Mouse (Mus musculus) heart, adult 9 months (tissue): ENCODE measurements at regions not wholly inside any gene's neighbourhood (a gene's known extent, or its start where the extent isn't known, plus 50 kb on each side); places are given as distances from the start of the nearest gene placed in this dataset.

Experiments used
- DNase-seq, 2 experiments: peaks; one replicate each; pipeline ENCODE4 v3.0.0; 2022; ENCODE audit warnings: low spot score in 2 of 2

GRCm38 (mm10) chr12:45745697-45746096 is 671.2 kb upstream of the Stxbp6 start:
- no peak for DNase-seq

- no peak for DNase-seq
These were observed 670.1 kb upstream of the Stxbp6 start for GRCm38 (mm10) chr12:45744619-45745018.

GRCm38 (mm10) chr12:45733661-45734060 is 659.2 kb upstream of the Stxbp6 start:
- no peak for DNase-seq

DNA sequence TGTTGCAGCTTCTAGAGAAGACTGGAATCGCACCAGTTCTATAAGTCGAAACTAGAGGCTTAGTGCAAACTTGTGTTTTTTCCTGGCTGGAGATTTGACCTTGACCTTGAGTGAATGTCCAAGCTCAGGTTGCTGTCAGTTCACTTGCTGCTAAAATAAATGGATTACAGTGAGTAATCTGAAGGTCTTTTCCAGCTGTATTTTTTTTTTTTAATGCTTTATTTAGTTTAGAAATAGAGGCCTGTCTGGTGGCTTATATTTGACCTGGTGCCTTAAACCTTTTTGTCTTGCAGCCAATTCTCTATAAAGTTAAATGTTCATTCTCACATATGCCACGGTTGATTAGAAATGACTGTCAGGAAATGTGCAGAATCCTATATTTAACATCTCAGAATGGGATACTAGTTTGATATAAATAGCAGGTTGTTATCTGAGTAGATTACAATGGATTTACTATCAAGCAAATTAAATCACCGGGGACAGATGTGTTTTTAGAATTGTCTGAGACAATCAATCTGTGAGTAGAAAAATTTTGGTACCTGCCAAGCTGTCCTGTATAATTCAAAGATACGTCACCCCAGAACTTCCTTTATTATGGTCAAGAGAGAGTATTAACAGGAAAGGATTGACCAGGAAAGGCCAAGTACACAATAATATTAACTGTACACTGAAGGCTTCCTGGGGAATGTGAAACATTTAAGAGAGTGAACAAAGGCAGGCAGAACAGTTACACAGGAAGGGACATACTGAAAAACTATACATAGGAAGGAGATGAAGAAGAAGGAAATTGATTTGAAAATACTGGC is 650.3 kb upstream of the Stxbp6 start:
- no peak for DNase-seq

DNA sequence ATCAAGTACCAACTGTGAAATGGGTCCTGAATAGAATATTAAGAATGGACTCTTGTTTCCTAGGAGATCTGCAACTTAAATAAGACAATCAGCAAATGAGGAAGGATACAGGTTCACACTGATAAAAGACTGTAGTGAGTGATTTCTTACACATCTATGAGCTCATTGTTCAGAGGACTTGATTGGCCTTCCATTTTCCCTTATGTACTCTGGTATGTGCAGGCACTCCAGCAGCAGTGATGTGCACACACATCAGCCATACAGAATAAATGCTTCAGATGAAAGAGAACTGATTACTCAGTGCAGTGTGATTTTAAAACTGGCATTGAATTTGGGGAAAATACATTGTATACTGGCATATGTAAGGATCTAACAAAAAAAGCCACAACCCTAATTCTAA is 636.8 kb upstream of the Stxbp6 start:
- no peak for DNase-seq

DNA sequence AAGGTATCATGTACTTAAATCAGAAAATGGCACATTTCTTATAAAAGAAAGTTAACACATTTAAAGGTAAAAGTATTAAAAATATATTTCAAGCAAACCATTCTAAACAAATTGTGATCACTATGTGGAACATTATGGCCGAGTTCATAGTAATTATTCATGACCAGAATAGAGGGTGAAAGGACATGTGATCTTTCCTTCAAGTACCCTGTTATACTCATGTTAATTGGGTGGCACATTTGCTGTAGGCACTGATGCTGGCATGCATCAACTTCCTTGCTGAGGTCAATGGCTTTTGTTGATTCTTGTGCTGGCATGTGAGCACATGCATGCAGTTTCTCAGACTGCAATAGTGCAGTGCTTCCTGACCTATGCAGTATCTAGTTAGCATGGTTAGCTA is 636.3 kb upstream of the Stxbp6 start:
- no peak for DNase-seq

- peak; percentile 23 to 45 for DNase-seq
These were observed 614.8 kb upstream of the Stxbp6 start for GRCm38 (mm10) chr12:45689291-45689690.

DNA sequence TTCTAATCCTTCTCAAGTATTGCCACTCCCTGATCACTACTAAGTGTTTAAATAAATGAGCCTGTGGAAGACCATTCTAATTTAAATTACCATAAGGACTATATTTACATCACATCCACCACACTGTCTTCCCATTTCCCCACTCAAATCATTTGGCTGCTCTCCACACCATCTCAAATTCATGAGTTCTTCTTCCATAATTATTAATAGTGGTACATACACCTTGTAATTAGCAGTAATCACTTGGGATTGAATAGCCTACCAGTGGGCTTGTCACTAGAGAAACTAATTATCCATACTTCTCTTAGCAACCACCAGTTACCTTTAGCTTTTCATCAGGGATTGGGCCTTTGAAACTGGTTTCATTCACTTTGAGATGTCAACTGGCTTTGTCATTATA is 612.3 kb upstream of the Stxbp6 start:
- no peak for DNase-seq

DNA sequence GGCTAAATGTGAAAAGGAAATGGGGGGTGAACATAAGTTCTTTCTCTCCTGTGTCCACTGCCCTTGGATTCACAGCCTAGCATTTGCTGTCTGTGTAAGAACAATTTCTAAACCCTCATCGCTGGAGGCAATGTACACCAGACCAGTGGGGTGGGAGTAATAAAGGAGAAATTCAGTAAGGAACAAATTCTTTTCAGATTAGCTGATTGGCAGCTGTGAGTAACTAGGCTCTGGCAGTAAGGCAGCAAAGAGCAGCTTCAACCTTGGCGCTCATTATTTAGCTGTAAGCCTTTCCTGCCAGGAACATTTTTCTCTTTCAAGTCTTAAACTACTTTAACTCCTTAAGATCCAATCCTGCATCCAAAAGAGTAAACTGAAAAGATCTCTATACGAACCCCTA is 597.9 kb upstream of the Stxbp6 start:
- no peak for DNase-seq

- DNase-seq: no peak
These were observed 597.0 kb upstream of the Stxbp6 start for GRCm38 (mm10) chr12:45671554-45671948.

DNA sequence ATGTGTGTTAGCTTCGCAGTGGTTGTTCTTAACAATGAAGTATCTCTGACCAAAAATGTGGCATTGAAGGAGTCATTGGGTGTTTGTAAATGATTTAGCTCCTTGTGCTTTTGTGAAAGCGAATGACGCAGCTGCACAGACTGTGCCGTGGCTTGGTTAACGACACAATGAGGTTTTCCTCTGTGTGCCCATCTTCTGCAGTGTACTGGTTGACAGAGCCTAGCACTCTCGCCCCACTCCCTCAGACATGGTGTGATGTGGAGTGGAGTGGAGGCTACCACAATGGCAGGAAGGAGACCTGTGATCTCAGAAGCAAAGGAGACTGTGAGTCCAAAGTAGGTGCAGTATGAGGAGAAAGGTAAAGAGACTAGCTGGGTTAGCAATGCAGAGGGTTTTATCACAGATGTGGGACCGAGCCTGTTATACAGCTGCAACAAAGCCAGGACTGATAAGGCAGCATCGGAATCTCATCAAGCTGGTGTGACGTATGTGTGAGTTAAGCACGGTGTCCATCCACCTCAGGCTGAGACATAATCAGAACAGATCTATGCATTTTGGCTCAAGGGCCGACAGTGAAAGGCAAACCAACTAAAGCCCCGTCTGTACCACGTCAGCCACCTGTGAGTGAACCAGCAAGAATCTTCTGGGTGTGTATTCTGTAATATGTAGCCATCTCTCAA is 596.5 kb upstream of the Stxbp6 start:
- no peak for DNase-seq

DNA sequence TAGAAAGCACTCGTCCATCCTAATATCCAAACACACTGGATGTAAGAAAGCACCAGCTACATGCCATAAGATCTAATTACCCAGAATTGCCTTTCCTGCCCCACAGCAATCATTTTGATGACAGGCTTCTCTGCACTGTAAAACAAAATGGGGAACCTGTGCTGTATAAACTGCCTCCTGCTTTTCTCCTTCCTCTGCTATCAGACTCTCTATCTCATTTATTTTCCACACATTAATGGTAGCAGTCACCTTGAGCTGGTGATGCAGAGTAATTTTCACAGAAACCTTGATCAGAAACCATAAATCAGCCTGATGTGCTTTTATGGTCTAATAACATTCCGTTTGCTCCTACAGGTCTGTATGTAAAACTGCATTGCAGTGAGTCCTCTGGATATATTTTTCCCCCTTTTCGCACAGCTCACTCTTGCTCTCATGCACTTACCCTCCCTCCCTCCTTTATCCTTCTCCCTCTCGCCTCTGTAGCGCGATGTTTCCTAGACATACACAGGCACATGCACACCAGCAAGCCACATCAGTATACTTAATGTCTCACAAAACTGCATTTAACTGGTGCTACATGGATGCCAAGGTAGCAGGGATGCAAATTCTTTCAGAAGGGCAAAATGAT is 595.9 kb upstream of the Stxbp6 start:
- DNase-seq: no peak

- no peak for DNase-seq
These were observed 585.1 kb upstream of the Stxbp6 start for GRCm38 (mm10) chr12:45659612-45660011.

- no peak for DNase-seq
These were observed 582.1 kb upstream of the Stxbp6 start for GRCm38 (mm10) chr12:45656574-45656973.

DNA sequence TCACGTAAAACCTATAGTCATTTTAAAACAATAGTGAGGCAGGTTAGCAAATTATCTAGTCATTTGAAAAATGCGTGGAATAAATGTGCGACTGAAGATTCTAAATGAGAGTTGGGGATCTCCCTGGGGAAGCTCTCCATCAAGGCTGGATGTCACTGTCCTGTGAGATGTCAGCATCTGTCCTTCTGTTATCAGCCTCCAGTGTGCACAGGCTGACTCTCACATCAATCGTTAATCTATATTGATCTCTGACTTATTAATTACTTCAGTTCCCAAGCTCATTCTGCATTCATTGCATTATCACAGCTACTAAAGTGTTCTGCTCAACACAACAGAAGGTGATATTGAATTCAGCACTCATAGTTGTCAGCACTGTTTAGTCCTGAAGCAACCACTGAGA is 574.1 kb upstream of the Stxbp6 start:
- DNase-seq: no peak

GRCm38 (mm10) chr12:45644180-45644579 is 569.7 kb upstream of the Stxbp6 start:
- no peak for DNase-seq

DNA sequence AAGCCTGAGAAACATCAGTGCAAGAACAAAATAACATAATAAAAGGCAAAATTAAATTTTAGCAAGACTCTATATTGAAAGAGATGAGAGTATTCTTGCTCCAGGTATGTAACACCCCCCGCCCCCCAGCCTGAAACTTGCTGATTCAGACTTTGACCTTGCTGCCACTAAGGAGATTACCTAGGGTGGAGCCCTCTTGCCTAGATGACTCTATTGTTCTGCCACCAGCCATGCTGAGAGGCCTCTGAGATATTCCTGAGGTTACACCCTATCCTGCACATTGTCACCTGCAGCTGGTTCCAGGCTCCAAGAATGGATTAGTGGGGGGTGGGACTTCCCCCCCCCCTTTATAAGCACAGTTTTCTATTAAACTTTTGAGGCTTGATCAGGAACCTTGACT is 548.3 kb upstream of the Stxbp6 start:
- no peak for DNase-seq

GRCm38 (mm10) chr12:45620056-45620455 is 545.5 kb upstream of the Stxbp6 start:
- DNase-seq: no peak

GRCm38 (mm10) chr12:45614509-45615150 is 540.1 kb upstream of the Stxbp6 start:
- no peak for DNase-seq

- DNase-seq: no peak
These were observed 539.6 kb upstream of the Stxbp6 start for GRCm38 (mm10) chr12:45614074-45614473.

DNA sequence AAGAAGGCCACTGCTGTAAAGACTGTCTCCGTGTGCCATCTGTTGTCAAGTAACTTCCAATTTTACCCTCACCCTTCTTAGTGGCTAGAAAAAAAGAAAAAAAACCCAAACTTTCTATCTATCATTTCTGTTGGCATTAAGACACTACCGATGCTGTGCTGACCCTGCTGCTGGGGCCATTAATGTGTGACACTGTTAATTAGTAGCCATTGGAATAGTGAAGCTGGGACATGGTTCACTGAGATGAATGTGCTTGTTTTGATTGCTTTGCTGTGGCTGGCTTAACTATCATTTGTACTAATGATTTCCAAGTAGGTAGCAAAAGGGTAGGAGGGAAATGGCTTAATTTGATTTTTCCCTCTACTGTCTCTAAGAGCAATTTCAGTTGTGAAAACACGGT is 524.9 kb upstream of the Stxbp6 start:
- DNase-seq: no peak

GRCm38 (mm10) chr12:45597904-45598570 is 523.5 kb upstream of the Stxbp6 start:
- DNase-seq: no peak
